Mouse (Mus musculus) ZHBTc4 (cell line): ENCODE measurements around the gene Fmo2.

Experiments used
- DNase-seq: peaks from one replicate; pipeline ENCODE4 v3.0.0-alpha.2; 2011; ENCODE audit warnings: low read depth, low spot score

The Fmo2 gene

GRCm38 (mm10) chr1:162891980-162892451 lies 6.5 kb downstream of the Fmo2 start:
- DNase-seq = no peak

GRCm38 (mm10) chr1:162888646-162889045 lies 9.9 kb downstream of the Fmo2 start:
- no peak for DNase-seq

DNA sequence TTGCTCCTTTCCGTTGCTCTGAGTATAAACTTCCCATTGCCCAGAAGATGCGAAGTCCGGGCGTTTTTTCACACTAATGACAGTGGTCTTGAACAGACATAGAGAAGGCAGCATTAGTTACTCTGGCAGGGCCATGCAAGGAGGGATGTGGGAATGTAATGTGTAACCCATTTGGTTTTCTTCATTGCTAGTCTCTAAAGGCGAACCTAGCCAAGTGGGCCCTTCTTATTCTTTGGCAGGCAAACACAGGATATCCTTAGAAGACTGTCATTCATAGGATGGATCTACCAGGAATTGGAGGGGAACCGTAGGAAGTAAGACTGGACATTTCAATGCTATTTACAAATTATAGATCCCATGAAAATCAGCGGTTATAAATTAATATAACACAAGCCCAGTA lies 10.9 kb downstream of the Fmo2 start:
- DNase-seq = no peak

DNA sequence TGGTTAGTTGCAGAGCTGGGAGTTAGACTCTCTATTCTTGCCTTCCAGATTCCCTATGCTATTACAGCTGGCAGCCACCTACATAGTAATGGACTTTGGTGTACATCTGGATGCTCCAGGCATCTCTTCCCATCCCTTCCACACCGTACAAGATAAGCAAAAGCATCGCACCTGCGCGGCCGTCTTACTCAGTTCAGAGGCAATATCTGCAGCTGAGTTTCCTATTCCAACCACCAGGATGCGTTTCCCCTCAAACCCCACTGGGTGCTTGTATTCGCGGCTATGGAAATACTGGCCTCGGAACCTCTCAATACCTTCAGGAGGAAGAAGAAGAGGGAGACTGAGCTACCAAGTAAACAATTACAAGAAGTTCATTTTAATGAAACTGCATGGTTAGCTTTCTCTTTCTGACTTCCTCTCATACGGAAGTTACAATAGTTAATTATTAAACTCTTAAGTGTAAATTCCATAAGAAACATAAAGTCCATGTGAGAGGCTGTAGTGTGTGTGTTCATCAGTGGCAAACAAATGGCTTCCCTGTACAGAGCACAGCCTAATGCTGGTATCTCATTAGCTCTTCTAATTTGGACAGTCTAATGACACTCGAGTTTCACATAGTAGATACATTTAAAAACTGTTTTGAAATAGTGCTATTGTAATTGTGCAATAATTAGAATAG lies 12.2 kb downstream of the Fmo2 start:
- peak; percentile 7 for DNase-seq

GRCm38 (mm10) chr1:162882681-162883080 lies 15.8 kb downstream of the Fmo2 start:
- DNase-seq = no peak

- peak; percentile 50 for DNase-seq
Measured at GRCm38 (mm10) chr1:162879595-162880369, 18.7 kb downstream of the Fmo2 start.

- no peak for DNase-seq
Measured at GRCm38 (mm10) chr1:162875091-162875490, 23.4 kb downstream of the Fmo2 start.

GRCm38 (mm10) chr1:162871701-162872311 lies 26.7 kb downstream of the Fmo2 start:
- DNase-seq = no peak

- no peak for DNase-seq
Measured at GRCm38 (mm10) chr1:162870978-162871377, 27.5 kb downstream of the Fmo2 start.

GRCm38 (mm10) chr1:162867396-162867795 lies 31.1 kb downstream of the Fmo2 start:
- no peak for DNase-seq

DNA sequence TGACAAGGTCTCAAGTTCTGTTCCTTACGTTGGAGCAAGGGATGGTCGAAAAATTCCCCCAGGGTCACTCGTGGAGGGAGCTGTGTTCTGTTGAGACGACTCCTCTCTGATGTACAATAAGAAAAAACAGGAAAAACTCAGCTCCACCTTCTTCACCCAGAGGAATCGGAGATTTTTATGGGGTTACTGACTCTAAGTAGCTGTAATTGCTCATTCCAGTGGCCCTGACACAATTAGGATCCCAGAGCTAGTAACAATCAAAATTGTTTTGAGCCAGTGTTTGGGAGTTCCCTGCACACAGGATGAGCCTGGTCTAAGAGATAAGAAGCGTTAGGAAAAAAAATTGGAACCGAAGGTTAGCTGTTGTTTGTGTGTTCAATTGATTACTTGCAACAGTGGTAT lies 32.2 kb downstream of the Fmo2 start, which contains the start of gene Fmo1:
Fmo1 (minus strand) TSS at position 331 of the 402 bp plus-strand sequence.
- DNase-seq = no peak

DNA sequence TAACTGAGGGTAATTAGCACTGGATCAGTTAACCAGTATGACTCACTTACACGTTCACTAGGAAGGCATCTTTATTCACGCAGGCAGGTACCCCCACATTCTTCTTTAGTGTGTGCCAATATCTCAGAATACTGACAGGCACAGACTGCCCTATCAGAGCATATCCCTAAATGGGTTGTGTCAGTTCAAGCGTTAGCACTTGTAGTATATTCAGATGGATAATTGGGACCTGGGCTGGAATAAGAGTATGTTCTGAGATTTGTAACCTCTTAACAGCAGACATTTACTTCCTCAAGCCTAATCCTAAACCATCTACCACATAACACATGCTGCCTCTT lies 33.1 kb downstream of the Fmo2 start:
- no peak for DNase-seq

DNA sequence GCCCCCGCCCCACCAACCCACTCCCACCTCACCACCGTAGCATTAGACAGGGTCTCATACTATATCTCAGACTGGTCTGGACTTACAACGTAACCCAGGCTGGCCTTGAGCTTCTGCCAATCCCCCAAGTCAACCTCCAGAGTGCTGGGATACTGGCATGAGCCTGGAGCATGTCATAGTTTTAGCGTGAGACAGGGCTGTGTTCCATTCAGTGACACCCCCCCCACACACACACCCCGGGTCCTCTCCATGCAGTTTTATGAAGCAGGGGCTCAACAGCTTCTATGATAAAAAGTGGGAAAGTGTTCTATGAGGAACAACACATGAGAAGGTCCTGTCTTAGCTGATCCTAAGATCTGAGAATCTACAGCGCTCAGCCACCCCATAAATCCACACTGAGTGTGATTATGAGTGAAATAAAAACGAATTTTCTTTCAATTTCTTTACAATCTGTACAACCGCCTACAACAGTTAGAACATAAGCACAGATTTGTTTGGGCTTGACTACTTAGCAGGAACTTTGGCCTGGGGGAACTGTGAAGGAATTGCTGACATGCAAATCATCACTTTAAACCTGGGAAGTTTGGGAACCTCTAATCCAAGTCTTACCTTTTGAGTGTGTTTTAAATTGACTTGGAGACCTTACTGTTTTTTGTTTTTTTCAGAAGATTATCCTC lies 33.6 kb downstream of the Fmo2 start:
- no peak for DNase-seq

DNA sequence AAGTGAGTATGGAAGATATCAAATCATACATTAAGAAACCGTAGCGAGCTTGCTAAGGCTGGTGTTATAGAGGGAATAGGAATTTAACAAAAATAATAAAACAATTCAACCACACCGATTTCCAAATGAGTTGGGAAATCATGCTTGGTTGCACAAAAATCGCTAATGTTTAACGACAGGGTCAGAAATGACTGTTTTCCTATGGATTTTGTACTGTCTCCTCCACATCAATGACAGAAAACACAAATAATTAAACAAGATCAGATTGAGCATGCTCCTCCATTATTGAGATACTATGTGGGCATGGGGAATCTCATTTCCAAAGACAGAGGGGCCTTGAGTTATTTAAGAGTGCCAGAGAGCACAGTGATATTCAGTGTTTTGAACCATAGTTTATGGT lies 34.2 kb downstream of the Fmo2 start:
- DNase-seq = no peak

GRCm38 (mm10) chr1:162863579-162863978 lies 34.9 kb downstream of the Fmo2 start:
- DNase-seq = no peak

DNA sequence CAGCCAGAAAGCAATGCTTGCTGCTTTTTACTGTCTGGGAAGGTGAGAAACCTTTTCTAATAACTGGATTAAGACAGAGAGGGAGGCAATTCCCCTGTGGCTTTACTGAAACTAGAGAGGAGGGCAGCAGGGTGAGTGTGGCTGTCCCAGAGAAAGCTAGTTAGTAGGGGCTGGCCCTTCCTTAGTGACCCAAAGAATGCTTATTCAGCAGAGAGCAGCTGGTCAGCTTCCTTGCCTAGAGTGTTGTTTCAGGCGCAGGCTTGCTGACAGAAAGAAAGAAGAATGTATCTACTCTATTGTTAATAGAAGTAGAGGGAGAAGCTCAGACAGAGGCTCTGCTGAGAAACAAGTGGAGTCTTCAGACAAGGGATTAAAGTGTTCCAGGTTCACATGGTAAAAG lies 36.2 kb downstream of the Fmo2 start:
- DNase-seq = no peak

DNA sequence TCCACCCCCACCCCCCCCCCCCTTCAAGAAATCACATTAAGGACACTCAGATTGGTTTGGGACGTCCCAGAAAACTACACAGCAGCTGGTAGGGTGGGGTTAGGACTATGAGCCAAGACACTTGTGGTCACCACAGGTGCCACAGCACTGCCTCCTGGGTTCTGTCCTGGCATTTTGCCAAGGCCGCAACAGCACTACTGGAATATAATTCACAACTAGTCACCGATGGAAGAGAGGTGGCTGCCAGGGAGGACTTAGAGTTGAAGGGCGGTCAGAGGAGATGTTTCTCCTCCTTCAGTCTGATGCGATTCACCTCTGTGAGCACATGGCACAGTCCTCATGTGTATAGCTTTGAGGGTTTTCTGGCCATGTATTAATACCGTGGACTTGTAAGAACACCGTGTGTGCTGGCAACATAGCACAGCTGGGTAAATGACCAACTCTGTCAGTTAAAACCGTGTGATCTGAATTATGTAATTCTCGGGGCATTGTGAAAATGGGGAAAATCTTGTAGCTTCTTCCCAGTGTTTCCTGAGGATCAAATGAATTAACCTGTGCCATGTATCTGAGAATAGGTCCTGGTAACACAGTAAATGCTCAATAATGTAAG lies 38.4 kb downstream of the Fmo2 start:
- DNase-seq = peak; percentile 11

GRCm38 (mm10) chr1:162859545-162859976 lies 39.0 kb downstream of the Fmo2 start:
- peak; percentile 8 for DNase-seq

DNA sequence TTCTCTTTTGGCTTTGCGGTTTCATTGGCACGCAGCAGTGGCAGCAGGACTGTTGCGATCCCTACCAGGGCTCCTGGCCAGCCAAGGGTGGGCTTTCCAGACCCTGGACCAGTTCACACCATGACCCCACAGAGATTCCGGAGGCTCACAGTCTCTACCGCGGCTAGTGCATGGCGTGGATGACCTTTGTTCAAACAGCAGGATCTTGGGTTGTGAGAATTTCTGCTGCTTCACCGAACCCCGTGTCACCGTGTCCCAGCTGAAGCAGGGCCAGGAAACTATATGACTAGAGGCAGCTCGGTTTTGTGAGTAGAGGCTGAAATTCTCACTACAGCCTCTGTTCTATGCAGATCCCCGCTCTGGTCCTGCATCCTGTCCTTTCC lies 39.8 kb downstream of the Fmo2 start:
- no peak for DNase-seq

DNA sequence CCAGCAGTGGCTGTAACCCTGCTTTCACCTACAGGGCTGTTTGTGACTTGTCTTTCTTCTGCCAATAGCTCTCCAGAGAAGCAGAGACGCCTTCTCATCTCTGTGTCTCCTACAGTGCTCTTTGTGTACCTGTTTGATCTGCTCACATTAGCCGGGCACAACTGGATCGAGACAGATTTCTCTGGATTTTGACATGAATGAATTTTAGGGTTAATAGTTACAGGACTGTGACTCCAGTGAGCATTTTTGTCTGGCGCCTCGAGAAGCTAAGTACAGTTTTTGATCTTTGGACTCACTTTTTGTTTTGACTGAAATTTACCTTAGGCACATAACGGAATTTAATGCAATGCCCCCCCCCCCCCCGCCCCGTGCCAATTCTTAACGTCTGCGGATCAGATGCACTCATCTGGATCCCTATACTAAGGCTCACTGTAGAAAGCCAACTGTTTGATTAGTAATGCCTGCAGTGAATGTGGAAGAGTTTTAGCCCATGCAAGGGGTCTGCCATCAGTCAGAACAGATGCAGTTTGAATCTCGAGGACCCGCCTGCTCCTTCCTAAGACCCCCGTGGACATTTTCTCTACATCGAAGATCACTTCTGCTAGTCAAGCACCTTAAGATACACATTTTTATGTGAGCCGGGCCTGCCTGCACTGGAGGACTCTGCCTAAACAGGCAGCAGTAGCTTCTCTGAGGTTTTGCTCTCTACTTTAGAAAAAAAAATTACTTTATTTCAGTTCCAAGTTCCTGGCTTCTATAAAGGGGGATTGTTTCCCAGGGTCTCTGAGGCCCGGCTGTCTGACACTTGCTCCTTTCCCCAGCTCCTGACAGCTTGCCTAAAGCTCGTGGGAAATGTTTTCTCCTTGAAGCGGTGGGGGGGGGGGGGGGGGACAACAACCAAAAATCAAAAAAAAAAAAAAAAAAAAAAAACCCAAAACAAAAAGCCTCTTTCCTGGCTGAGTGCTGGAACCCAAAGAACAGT lies 40.5 kb downstream of the Fmo2 start:
- DNase-seq = peak; percentile 6
